Mouse (Mus musculus) kidney, postnatal 14 days (tissue): Measurements from ENCODE around the gene Dnajb14.
"Not testable (repeated sequence)": the region's sequence is repeated elsewhere in the genome, so short reads cannot be mapped to it uniquely, and the experiment has no call there.

Experiments
- DNase-seq: peaks from one replicate; pipeline ENCODE4 v3.0.0; 2022; ENCODE audit warnings: mixed read lengths

Gene Dnajb14

DNA sequence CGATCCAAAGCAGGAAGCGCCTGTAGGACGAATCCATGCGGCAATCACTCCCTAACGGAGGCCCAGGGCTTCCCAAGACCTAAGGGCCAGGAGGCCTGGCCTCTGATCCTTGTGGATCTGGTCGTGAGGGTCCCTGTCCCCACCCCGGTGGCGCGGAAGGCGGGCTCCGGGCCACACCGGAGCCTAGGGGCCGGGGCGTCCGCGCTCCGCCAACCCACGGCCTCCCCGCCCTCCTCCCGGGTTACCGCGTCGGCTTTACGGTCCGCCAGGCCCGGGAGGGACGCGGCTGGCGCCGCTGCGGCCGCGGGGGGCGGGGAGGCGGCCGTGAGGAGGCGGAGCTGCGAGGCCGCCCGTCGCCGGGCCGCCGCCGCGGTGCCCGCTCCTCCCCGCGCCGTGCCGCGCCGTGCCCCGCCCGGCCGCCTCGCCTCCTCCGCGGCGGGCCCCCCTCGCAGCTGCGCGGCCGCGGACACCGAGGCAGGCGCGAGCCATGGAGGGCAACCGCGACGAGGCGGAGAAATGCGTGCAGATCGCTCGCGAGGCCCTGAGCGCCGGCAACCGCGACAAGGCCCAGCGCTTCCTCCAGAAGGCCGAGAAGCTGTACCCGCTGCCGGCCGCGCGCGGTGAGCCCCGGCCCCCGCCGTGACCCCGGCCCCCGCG, at the start of gene Dnajb14:
Gene Dnajb14, plus strand, starts transcription at position 239 of the 657 bp plus-strand sequence.
- DNase-seq = peak; percentile 79

DNA sequence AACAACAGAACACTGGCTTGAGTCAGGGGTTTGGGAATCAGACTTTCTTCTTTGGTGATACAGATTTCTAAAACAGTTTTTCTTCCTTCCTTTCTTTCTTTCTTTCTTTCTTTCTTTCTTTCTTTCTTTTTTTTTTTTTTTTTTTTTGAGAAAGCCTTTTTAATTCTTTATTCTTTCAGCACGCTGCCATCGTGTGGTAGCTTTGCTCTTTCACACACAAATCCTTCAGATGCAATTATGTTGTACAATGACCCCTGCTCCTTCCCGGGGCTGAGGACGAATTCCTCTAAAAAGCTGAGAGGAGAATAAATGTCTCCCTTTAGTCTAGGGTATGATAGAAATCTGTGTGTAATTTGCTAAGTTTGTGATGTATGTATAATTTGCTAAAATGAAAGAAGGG, 48.8 kb upstream of the Dnajb14 start:
- DNase-seq = peak; percentile 19

- DNase-seq = no peak
Observed at GRCm38 (mm10) chr3:137820688-137821467, 46.6 kb upstream of the Dnajb14 start.

DNA sequence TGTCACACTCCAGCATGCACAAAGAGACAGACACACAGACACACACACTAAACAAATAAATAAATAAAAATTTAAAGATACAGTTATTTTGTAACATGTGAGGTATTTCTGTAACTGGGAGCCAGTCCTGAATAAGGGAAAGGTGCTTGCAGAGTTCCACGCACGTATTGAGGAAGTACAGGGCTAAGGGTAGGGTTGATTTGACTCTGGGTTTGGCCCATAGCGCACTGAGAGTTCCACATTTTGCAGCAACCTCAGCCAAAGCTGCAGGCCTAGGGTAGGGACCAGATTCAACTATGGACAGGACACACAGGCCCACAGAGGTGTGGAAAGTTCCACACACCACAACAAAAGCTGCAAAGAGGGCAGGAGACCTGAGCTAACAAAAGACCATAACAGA, 44.2 kb upstream of the Dnajb14 start:
- DNase-seq = no peak

DNA sequence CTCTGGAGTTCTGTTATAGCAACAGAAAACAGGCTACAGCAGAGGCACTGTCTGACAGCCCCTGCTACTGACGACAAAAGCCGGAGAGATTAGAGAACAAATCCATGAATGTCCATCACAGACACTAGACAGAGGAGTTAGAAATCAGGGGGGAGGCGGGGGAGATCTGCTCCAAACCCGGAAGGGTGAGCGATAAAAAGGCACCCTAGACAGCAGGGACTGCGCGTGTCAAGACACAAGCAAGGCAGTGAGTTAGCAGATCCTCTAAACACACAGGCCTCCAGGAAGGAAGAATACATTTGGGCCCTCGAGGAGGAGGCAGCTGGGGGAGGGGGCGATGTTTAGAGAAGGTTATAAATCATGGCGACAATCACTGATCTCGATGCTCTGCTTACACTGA, 39.8 kb upstream of the Dnajb14 start:
- DNase-seq = peak; percentile 19

DNA sequence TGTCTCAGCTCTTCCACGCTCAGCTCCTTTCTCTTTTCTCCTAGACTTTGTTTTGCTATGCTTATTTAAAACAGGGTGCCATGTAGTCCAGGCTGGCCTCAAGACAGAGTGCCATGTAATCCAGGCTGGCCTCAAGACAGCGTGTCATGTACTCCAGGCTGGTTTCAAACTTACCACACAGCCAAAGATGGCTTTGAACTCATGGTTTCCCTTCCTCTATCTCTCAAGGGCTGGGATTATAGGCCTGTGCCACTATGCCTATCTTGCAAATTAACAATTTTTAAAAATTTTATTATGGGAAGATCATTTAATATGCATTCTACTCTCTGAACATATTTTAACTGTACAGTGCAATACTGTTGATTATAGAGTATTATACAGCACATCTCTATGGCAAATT, 36.3 kb upstream of the Dnajb14 start:
- DNase-seq = no peak

DNA sequence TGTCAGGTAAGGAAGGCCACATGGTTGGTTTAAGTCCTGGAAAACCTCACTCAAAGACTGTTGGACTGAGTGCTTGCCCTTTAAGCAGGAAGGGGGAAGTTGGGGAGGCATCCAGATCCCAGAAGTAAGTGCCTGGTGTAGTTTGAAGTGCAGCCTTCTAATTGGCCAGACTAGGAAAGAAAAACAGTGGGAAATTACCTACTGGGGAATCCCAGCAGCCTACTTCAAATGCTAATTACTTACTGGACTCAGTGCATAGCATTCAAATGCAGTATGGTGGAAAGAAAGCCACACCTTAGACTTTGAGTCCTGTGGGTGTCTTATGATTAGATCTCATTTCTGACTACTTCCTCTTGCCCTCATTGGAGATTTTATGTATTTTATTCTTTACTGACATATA, 34.3 kb upstream of the Dnajb14 start:
- no peak for DNase-seq

DNA sequence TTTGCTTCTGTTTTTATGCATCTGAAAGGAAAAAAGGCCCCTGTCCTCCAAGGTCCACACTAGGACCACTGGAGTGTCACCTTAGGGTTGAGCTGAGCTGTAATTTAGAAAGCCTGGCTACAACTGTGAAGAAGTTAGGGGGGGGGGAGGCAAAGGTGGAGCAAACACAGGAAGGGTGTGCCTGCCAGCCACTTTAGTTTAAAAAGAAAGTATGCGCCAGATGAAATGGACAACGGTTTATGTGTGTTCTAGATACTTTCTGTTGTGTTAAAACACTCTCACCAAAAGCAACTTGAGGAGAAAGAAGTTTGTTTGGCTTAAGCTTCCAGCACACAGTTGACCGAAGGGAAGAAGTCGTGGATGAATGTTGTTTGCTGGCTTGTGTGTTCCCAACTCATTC, 33.8 kb upstream of the Dnajb14 start:
- no peak for DNase-seq

GRCm38 (mm10) chr3:137836543-137836942, 30.9 kb upstream of the Dnajb14 start:
- no peak for DNase-seq

DNA sequence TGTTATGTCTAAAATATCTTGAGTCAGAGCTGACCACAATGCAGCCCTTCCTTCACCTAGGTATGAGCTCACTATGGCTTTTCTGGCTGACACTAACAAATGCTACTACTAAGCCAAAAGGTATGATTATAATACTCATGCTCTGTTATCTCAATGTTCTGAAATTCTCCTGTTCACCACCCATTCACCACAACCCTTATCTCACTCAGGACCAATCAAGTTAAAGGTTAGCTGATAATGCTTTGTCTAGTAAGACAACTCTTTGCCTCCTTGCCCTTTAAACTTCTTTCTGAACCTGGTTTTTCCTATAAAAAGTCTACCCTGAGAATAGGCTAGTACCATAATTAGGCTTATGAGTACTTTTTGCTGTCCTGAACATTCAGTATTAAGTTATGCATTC, 29.3 kb upstream of the Dnajb14 start:
- DNase-seq = no peak

DNA sequence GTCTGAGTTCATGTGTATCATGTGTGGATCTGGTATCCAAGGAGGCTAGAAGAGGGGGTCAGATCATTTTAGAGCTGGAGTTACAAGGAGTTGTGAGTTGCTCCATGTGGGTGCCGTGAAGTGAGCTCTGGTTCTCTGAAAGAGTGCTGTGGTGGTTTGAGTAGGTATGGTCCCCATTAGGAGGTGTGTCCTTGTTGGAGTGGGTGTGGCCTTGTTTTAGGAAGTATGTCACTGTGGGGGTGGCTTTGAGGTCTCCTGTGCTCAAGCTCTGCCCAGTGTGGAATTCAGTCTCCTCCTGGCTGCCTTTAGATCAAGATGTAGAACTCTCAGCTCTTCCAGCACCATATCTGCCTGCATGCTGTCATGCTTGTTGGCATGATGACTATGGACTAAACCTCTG, 24.5 kb upstream of the Dnajb14 start:
- DNase-seq = no peak

DNA sequence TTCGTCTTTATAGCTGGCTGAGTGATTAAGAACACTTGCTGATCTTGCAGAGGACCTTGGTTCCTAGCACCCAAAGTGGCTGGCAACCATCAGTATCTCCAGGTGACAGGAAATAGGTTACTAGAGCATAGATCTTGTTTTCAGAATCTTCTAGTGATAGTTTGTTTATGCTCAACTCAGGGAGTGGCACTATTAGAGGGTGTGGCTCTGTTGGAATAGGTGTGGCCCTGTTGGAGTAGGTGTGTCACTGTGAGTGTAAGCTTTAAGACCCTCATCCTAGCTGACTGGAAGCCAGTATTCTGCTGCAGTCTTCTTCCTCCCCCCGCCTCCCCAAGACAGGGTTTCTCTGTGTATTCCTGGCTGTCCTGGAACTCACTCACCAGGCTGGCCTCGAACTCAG, 23.2 kb upstream of the Dnajb14 start:
- no peak for DNase-seq

- DNase-seq = no peak
Observed at GRCm38 (mm10) chr3:137846552-137846951, 20.9 kb upstream of the Dnajb14 start.

GRCm38 (mm10) chr3:137848354-137848753, 19.1 kb upstream of the Dnajb14 start:
- DNase-seq = no peak

DNA sequence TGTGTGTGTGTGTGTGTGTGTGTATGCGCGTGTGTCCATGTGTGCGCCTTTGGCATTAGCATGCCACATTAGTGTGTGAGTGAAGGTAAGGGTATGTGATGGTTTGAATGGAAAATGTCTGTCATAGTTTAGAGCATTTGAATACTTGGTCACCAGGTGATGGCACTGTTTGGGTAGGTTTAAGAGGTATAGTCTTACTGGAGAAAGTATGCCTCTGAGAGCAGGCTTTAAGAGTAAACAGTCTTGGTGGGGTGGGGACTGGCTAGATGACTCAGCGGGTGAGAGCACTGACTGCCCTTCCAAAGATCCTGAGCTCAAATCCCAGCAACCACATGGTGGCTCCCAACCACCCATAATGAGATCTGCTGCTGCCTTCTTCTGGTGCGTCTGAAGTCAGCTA, 17.8 kb upstream of the Dnajb14 start:
- no peak for DNase-seq

DNA sequence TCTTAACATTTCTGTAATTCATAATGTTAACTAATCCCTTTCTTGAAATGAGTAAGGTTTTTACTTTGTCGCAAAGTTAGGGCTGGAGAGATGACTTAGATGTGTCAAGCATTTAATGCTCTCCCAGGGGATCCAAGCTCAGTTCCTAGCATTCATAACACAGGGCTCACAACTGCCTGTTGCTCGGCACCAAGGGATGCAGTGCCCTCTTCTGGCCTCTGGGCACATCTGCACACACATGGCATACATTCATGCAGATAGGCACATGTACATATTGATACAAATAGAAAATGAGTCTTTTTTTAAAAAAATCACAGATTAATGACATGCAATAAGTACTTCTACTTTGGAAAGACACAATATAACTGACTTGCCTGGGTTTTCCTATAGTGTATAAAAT, 16.3 kb upstream of the Dnajb14 start:
- no peak for DNase-seq

GRCm38 (mm10) chr3:137853011-137853410, 14.5 kb upstream of the Dnajb14 start:
- not testable (repeated sequence) for DNase-seq

- DNase-seq = no peak
Observed at GRCm38 (mm10) chr3:137855328-137855727, 12.1 kb upstream of the Dnajb14 start.

DNA sequence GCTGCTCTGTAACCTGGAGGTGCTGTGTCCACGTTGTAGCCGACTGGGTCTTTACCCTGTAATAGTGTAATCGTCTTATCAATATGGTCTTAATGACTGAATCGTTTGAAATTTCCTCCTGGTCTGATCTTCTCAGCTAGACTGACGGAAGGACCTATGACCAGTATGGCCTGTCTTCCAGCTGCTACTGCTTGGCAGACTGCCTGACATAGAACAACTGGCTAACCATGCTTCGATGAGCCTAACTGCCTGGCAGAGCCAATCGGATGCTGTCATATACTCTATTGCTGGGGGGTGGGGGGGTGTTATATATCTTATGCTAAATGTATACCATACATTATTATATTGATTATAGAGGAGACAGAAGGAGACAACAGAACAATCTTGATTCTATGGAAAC, 11.4 kb upstream of the Dnajb14 start:
- DNase-seq = peak; percentile 29

DNA sequence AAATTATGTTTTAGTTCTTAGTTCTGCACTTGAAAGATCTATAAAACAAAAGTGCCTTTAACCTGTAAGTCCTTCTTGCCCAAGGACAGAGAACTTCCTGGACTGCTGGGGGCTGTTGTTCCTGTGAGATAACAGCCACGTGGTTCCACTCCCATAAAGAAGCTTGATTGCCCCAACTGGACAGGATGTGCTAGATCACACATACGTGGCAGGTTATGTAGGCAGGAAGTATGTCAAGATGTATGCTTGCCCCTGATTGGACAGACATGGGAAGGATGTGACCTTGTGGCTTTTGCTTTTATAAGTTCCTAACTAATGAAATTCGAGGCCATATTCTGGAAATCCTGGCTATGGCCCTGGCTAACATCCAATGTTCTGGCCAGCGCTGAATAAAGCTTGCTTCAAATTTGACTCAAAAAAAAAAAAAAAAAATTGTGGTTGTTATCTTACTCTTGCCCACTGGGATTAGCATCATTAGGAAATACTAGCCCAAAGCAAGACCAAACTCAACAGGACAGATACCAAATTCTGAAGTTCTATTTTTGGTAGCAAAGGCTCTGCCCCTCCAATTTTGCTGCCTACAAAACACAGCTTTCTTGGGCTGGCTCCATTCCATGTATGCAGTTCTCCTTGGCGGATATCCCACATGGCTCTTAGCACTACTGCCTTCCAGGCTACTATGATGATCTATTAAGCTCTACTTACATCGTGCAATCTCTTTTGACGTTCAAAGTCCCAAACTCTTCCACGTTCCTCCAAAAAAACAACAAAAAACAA, 6.9 kb upstream of the Dnajb14 start:
- peak; percentile 41 for DNase-seq

DNA sequence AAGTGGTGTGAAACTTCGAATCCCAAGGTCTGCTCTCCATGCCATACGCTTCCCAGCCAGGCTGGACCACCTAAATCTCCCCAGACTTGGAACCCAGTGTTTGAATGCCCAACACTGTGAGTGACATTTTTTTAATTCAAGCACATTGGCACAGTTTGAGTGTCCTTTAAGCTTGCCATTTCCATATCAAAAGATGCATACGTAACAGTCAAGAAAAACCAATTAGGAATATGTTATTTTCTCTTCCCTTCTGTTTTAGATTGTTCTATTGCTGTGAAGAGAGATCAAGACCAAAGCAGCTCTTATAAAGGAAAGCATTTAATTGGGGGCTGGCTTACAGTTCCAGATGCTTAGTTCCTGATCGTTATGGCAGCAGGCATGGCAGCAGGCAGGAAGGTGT, 6.0 kb upstream of the Dnajb14 start:
- no peak for DNase-seq

DNA sequence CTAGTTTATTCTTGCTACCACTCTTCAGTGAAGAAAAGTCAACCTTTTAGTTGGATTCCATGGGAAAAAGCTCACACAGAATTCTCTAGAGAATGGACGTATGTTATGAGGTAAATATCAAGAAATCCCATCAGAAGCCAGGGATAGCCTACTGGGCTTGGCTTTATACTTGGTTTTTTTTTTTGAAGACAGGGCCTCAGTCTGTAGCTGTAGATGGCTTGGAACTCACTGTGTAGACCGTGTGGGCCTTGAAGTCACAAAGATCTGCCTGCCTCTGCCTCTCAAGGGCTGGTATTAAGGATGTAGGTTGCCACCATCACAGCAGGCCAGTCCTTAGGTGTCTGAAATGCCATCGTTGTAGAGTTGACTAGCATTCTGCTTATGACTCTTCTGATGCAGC, 4.9 kb upstream of the Dnajb14 start:
- no peak for DNase-seq

DNA sequence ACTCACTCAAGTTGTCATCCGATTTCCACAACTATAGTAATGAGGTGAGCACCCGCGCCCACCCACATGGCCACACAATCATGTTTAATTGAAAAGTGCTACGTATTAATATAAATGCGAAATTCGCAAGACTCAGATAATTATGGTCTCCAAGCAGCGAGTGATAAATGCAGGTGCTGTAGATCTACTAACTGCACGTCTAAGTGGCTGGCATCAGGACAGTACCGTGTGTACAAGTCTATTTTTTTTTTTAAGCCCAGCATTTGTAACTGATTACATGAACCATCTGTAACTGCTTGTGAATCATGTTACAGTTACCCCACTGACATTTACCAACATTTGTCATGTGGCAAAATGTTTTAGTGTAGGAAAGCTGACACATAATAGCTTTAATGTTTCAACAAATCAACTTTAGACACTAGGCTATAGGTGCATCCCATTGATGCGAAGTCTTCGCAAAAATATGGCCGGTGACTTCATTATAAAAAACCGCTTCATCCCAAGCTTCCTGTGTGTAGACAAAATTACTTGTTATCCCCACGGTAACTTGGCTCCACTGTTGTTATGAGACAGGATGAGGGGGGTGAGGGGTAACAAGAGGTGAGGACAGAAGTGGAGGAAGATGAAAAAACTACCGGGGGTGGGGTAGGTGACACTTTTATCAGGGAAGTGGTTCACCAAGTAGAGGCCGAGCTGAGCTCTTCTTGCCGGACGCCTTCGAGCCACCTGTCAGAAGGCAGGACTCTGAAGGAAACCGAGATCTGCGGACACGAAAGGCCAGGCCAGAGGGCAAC, 3.9 kb upstream of the Dnajb14 start:
- no peak for DNase-seq
